Mouse (Mus musculus) cortical plate, adult 2 months (tissue): ENCODE measurements around the gene Arnt. TPM values are rescaled to one million over a fixed set of nuclear protein-coding genes. Genes with fewer than 3 reads are reported as not detected.
"Not testable (repeated sequence)": the region's sequence is repeated elsewhere in the genome, so short reads cannot be mapped to it uniquely, and the experiment has no call there.

Experiments
- H3K27ac ChIP-seq: fragments of 200-500 bp; 2 replicates; pipeline ENCODE4 v1.5.1; 2012; ENCODE audit warnings: low read length, control low read depth, inconsistent platforms; ENCODE audit not compliant: insufficient read depth
- H3K4me1 ChIP-seq: fragments of 200-500 bp; 2 replicates; pipeline ENCODE4 v1.6.1; 2011; ENCODE audit warnings: low read length; ENCODE audit not compliant: control insufficient read depth, insufficient read depth
- H3K4me3 ChIP-seq: fragments of 200-500 bp; 2 replicates; pipeline ENCODE4 v1.5.1; 2011; ENCODE audit warnings: mild to moderate bottlenecking, low read length, control low read depth; ENCODE audit not compliant: insufficient read depth
- CTCF ChIP-seq: fragments of 200-500 bp; IDR thresholded peaks from 2 replicates; pipeline ENCODE4 v1.5.1; 2011; ENCODE audit warnings: mild to moderate bottlenecking, control low read depth, low read length; ENCODE audit not compliant: insufficient read depth; ENCODE audit errors: extremely low read depth
- POLR2A ChIP-seq: fragments of 200-500 bp; IDR thresholded peaks from 2 replicates; pipeline ENCODE4 v1.6.1; 2011; ENCODE audit warnings: mild to moderate bottlenecking, low read length, control low read depth; ENCODE audit not compliant: insufficient read depth; ENCODE audit errors: extremely low read depth
- polyA plus RNA-seq: library from polyadenylated mRNA; depleted of rRNA; stranded (reverse); fragments of >200 nt; gene quantifications from 2 replicates; pipeline ENCODE4 v1.2.3, GENCODE M21; 2012

The Arnt gene
- polyA plus RNA-seq, 1 experiment, result 42.3 TPM

DNA sequence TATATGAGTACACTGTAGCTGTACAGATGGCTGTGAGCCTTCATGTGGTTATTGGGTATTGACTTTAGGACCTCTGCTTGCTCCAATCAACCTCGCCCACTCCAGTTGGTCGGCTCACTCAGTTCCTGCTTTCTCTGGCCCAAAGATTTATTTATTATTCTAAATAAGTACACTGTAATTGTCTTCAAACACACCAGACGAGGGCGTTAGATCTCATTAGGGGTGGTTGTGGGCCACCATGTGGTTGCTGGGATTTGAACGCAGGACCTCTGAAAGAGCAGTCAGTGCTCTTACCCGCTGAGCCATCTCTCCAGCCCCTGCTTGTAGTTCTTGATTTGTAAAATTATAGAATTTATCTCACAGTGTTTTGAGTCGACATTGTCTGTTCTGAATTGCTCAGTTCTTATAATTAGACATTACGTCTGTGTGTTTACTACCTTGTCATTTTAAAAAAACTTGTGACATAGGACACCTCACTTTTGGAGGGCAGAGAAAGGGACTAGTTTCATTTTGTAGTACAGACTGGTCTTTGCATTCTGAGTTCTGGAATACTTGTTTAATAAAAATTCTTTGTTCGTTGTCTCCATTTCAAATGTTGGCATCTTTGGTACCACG is 780 bp upstream of the Arnt start:
- Histone ChIP-seq H3K27ac (no peak overlapping the region), H3K4me3 (peak overlapping the region; percentile 72; the same call in 1 of the 2 replicates), H3K4me1 (no peaks in the 10 kb centered on the region)
- TF ChIP-seq CTCF (no peak), POLR2A (no peak)

DNA sequence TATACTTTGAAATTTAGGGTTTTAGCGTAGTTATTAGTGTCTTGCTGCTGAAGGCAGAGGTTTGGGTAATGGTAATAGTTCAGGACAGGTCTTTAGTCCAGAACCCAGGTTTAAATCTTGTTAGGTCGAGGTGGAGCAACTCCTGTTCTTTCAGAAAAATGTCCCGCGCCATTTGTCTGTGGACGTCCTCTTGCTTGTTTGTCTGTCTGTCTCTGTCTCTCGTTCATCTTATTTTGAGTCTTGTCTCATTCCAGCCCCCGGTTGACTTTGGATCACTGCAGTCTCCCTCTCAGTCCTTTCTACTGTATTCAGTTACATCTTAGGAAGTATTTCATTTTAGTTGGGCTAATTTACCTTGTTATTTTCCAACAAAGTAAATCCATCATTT is 789 bp downstream of the Arnt start:
- Histone ChIP-seq H3K4me1 (no peaks in the 10 kb centered on the region), H3K27ac (no peak overlapping the region), H3K4me3 (peak overlapping the region; percentile 72)
- TF ChIP-seq POLR2A, result no peak
- no peak for TF ChIP-seq CTCF

DNA sequence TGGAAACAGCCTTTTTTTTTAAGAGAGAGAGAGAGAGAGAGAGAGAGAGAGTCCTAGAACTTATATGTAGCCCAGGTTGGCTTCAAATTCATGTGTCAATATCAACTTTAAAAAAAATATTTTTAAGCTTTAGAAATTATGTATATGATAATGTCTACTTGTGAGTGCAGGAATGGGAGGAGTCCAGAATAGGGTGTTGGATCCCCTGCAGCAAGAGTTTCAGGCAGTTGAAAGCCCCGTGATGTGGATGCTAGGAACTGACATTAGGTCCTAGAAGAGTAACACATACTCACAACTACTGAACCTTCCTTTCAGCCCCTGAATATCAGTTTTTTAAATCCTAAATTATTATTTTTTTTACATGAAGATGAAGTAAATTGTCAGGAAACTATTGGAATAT is 1.4 kb downstream of the Arnt start:
- Histone ChIP-seq H3K4me1 (no peaks in the 10 kb centered on the region), H3K4me3 (no peak overlapping the region), H3K27ac (no peak overlapping the region)
- TF ChIP-seq CTCF (no peak), POLR2A (no peak)

DNA sequence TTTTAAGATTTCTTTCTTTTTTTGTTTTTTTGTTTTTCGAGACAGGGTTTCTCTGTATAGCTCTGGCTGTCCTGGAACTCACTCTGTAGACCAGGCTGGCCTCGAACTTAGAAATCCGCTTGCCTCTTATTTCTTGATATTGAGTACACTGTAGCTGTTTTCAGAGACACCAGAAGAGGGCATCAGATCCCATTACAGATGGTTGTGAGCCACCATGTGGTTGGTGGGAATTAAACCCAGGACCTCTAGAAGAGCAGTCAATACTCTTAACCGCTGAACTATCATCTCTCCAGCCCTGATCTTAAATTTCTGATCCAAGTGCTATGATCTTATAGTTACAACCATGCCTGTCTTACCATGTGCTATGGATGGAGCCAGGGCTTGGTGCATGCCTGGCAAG is 4.4 kb downstream of the Arnt start:
- not testable (repeated sequence) for H3K27ac ChIP-seq, H3K4me1 ChIP-seq, H3K4me3 ChIP-seq

DNA sequence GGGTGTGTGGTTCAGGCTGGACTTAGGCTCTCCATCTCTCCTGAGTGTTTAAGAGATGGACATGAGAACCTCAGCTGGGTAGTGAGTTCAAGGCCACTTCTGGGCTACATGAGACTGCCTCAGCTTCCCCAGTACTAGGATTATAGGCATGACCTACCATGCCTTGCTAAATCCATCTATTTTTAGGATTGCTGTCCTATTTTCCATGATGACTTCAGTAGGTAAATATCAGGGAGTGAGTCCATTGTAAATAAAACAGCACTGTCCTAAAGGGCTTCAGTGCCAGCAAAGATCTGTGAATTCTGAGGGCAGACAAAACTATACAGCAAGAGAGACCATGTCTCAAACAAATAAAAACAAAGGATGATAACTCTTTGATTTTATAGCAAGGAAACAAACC is 5.5 kb downstream of the Arnt start:
- TF ChIP-seq CTCF, result no peak
- TF ChIP-seq POLR2A, result no peak
- Histone ChIP-seq H3K27ac (no peak overlapping the region), H3K4me1 (no peaks in the 10 kb centered on the region)

DNA sequence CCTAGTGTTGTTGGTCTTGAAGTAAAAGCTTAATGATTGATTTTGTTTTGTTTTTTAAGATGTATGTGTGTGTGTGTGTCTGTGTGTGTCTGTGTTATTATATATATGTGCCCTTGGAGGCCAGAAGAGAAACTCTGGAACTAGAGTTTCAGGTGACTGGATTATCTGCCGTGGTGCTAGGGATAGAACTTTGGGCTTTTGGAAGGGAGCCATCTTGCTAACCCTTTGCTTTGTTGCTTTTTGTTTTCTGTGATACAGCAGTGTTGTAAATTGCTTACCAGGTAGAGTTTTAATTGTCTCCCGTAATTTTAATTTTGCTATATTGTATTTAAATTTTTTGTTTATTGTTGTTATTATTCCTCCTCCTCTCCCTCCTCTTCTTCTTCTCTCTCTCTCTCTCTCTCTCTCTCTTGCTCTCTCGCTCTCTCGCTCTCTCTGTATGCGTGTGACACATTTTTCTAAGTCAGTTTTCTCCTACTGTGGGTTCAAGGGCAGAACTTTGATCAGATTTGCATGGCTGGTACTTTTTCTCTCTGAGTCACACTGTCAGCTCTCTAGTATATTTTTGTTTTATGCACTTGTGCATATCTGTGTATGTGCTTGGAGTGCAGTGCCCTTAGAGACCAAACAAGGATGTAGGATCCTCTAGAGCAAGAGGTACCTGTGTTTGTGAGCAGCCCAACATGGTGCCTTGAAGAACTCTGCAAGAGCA is 8.4 kb downstream of the Arnt start:
- no peak overlapping the region for H3K27ac ChIP-seq
- no peak overlapping the region for H3K4me3 ChIP-seq
- no peaks in the 10 kb centered on the region for H3K4me1 ChIP-seq
- TF ChIP-seq POLR2A (no peak), CTCF (no peak)

More for the DNA sequence above, 5.5 kb downstream of the Arnt start:
- H3K4me3 ChIP-seq, result no peak overlapping the region

DNA sequence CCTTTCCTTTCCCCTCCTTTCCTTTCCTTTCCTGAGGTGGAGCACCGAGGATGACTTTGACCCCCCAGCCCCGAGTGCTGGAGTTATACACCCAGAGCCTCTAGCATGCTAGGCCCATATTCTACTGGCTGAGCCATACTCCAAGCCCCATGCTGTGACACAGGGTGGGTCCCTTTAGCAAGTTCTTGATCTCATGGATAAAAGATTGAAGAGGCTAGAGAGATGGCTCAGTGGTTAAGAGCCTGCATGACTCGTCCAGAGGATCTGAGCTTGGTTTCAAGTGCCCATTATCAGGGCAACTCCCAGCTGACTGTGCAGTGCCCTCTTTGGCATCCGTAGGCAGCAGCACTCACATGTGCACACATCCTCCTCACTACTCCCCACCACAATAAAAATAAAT is 11.1 kb downstream of the Arnt start:
- H3K4me1 ChIP-seq, result no peaks in the 10 kb centered on the region
- no peak overlapping the region for H3K27ac ChIP-seq
- H3K4me3 ChIP-seq, result no peak overlapping the region
- TF ChIP-seq POLR2A (no peak), CTCF (no peak)

DNA sequence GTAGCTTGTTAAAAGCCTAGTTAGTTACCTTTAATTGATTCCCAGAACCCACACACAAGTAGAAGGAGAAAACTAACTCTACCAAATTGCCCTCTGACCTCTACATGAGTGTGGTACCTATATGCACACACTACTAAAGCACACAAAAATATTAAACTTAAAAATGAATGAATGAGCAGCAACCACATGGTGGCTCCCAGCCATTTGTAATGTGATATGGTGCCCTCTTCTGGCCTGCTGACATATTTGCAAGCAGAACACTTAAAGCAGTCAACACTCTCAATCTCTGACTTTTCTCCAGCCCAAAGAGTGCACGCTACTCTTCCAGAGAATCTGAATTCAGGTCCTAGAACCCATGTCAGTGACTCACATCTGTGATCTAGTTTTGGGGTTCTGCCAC is 16.2 kb downstream of the Arnt start:
- no peak overlapping the region for H3K4me3 ChIP-seq
- TF ChIP-seq POLR2A (no peak), CTCF (peak; percentile 70)
- H3K4me1 ChIP-seq, result peaks cover 2% of the 10 kb centered on the region; the same call in 1 of the 2 replicates
- no peak overlapping the region for H3K27ac ChIP-seq

DNA sequence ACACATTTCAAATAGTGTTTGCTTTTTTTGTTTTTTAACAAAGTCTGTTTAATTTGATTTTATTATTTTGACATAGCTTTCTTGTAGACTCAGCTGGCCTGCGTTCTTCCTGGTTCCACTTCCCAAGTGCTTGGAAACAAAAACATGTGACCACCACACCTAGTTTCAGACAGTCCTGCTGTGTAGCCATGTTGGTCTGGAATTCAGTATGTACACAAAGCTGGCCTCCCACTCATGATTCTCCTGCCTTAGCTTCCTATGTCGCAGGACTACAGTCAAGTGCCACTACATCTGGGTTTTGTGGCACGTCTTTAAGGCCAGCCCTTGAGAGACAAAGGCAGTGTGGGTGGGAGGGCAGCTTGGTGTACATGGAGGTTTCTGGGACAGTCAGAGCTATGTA is 16.7 kb downstream of the Arnt start:
- Histone ChIP-seq H3K4me1 (peaks cover 2% of the 10 kb centered on the region; the same call in 1 of the 2 replicates), H3K27ac (no peak overlapping the region), H3K4me3 (no peak overlapping the region)
- TF ChIP-seq POLR2A, result no peak
- TF ChIP-seq CTCF, result no peak

DNA sequence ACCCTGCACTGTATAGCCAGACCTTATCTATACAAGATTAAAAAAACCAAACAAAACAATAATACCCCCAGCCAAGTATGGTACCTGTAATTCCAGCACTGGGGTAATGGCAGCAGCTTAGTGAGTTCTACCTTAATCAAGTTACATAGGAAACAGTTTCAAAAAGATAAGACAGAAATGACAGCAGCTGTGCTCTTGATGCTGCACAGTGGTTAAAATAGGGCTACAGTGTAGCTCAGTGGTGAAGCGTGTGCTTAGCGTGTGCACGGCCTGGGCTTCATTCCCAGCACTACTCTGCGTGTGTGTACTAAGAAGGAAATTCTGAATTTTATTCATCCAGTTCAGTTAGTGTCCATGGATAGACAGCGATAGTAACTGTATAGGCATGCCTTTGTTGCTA is 22.2 kb downstream of the Arnt start:
- H3K27ac ChIP-seq, result no peak overlapping the region
- TF ChIP-seq POLR2A (no peak), CTCF (no peak)
- H3K4me1 ChIP-seq, result no peaks in the 10 kb centered on the region
- H3K4me3 ChIP-seq, result no peak overlapping the region
